Mouse (Mus musculus): ENCODE data around the gene Terf2ip. TPM values are rescaled to one million over a fixed set of nuclear protein-coding genes. Genes with fewer than 3 reads are reported as not detected.

Gene Terf2ip
- polyA plus RNA-seq, 1 experiment from 2014 or later = 20.4 TPM

Other genes with a start within 250 kb of the Terf2ip start
- 179 and 197 TPM in 2 replicates for gene Cfdp1, start 157.1 kb upstream of the Terf2ip start, polyA plus RNA-seq (2015; fragmentation: Nextera tagmentation; extraction: Ambion mirVana)
- gene Tmem170, start 134.6 kb upstream of the Terf2ip start, polyA plus RNA-seq (2015; fragmentation: Nextera tagmentation; extraction: Ambion mirVana) = 9.5 and 10.6 TPM in 2 replicates
- gene Chst5, start 101.0 kb upstream of the Terf2ip start, polyA plus RNA-seq (2015; fragmentation: Nextera tagmentation; extraction: Ambion mirVana) = 1.3 and 1.6 TPM in 2 replicates
- gene Tmem231, start 77.5 kb upstream of the Terf2ip start, polyA plus RNA-seq (2015; fragmentation: Nextera tagmentation; extraction: Ambion mirVana) = 12.9 and 13.0 TPM in 2 replicates
- 186 and 199 TPM in 2 replicates for gene Gabarapl2, start 70.7 kb upstream of the Terf2ip start, polyA plus RNA-seq (2015; fragmentation: Nextera tagmentation; extraction: Ambion mirVana)
- gene Adat1, start 19.1 kb upstream of the Terf2ip start, polyA plus RNA-seq (2015; fragmentation: Nextera tagmentation; extraction: Ambion mirVana) = 7.5 and 8.3 TPM in 2 replicates
- gene Kars, start 75 bp upstream of the Terf2ip start, polyA plus RNA-seq (2015; fragmentation: Nextera tagmentation; extraction: Ambion mirVana) = 173 and 181 TPM in 2 replicates
- 0.50 and 0.57 TPM in 2 replicates for gene Gm6793, start 3.6 kb downstream of the Terf2ip start, polyA plus RNA-seq (2015; fragmentation: Nextera tagmentation; extraction: Ambion mirVana)

All from stomach, embryonic 16.5 days (tissue).